Mouse (Mus musculus): Measurements from ENCODE around the gene N4bp2. TPM values are rescaled to one million over a fixed set of nuclear protein-coding genes. Genes with fewer than 3 reads are reported as not detected.

N4bp2 gene
- polyA plus RNA-seq, 1 experiment from 2014 or later: 12.1 TPM

DNA sequence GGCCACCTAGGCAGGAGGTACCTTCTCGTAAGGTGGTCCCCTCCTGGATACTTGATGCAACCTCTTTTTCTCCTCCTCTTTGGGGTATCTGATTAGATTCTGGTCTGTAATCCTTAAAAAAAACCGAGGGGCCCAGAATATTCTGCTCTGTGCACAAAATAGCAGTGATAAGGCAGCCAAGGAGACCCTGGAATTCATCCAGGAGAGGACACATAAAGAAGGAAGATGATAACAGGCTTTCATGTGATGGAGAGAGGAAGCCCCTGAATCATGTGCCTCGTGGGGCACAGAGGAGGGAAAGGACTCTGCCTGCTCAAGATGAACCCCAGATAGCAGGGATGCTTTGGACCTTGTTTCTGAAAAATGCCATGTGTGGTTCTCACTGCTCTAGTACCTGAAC is 115.0 kb downstream of the N4bp2 start:
- H3K4me1 ChIP-seq (replicated peaks; ENCODE audit: control insufficient read depth, insufficient read depth, low read length): no peaks in the 10 kb centered on the region
- no peaks in the 10 kb centered on the region for H3K27me3 ChIP-seq (replicated peaks; ENCODE audit: control insufficient read depth, insufficient read depth, low read length)
- no peak overlapping the region for H3K4me3 ChIP-seq (ENCODE audit: low read depth, low read length)
- no peak for ATAC-seq
- no peak for TF ChIP-seq CTCF (IDR thresholded peaks at IDR 0.05; ENCODE audit: low read depth)
- no peak overlapping the region for H3K27ac ChIP-seq (ENCODE audit: low read depth, low read length)
- WGBS: 45% methylated on average over 3 of the region's 3 CpGs
- H3K9ac ChIP-seq (ENCODE audit: low read depth, low read length): no peak overlapping the region
- H3K9me3 ChIP-seq (ENCODE audit: control insufficient read depth): no peaks in the 10 kb centered on the region
- H3K4me2 ChIP-seq (replicated peaks; ENCODE audit: low read depth): no peak overlapping the region
- no peaks in the 10 kb centered on the region for H3K36me3 ChIP-seq (ENCODE audit: control insufficient read depth, insufficient read depth)

Other genes with a start within 250 kb of the N4bp2 start
- 250 and 257 TPM in 2 replicates for gene Smim14, start 226.3 kb upstream of the N4bp2 start, polyA plus RNA-seq (2015; fragmentation: Nextera tagmentation; extraction: Ambion mirVana)
- gene Ube2k, start 226.3 kb upstream of the N4bp2 start, polyA plus RNA-seq (2015; fragmentation: Nextera tagmentation; extraction: Ambion mirVana): 102 and 111 TPM in 2 replicates
- 21.1 and 26.3 TPM in 2 replicates for gene Pds5a, start 65.2 kb upstream of the N4bp2 start, polyA plus RNA-seq (2015; fragmentation: Nextera tagmentation; extraction: Ambion mirVana)
- 0.58 and 0.82 TPM in 2 replicates for gene Rhoh, start 97.7 kb downstream of the N4bp2 start, polyA plus RNA-seq (2015; fragmentation: Nextera tagmentation; extraction: Ambion mirVana)
- gene Chrna9, start 171.4 kb downstream of the N4bp2 start, polyA plus RNA-seq (2015; fragmentation: Nextera tagmentation; extraction: Ambion mirVana): not detected in 2 replicates
- 6.7 and 7.0 TPM in 2 replicates for gene 9130230L23Rik, start 240.8 kb downstream of the N4bp2 start, polyA plus RNA-seq (2015; fragmentation: Nextera tagmentation; extraction: Ambion mirVana)